Mouse (Mus musculus) cerebellum, adult 2 months (tissue): ENCODE results near the gene Sox11.

Experiments used
- CTCF ChIP-seq: fragments of 200-500 bp; IDR thresholded peaks from 2 replicates; pipeline ENCODE4 v1.5.1; 2011; ENCODE audit warnings: low read depth, mild to moderate bottlenecking, control low read depth, low read length, moderate library complexity, borderline replicate concordance; ENCODE audit not compliant: insufficient read depth
- POLR2A ChIP-seq: fragments of 200-500 bp; IDR thresholded peaks from 2 replicates; pipeline ENCODE4 v1.6.1; 2011; ENCODE audit warnings: low read length, control low read depth, borderline replicate concordance; ENCODE audit not compliant: insufficient read depth

DNA sequence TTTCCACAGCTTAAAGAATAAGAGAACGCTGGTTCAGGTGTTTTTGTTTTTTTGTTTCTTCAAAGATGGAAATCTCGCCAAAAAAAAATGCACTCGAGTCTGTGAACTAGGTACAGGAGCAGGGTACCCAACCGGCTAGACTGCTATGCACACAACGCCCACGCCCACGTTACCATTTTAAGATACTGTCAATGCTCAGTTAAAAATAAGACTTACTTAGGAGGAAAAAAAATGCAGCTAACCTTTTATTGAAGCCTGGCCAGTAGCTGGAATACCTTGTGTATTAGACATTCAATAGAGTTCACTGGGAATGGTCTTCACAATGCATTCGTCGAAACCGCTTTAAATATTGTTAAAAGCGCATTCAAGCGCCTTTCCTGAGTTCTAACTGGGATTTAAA lies 4.3 kb downstream of the Sox11 start:
- TF ChIP-seq POLR2A (no peak), CTCF (no peak)
